Mouse (Mus musculus) c-Kit-positive CD71-negative TER-119-negative erythroid progenitor cells, embryonic 14.5 days (primary cell): Measurements from ENCODE around the gene Saa1.
"Not testable (repeated sequence)": the region's sequence is repeated elsewhere in the genome, so short reads cannot be mapped to it uniquely, and the experiment has no call there.

Experiments
- DNase-seq: peaks from one replicate; pipeline ENCODE4 v3.0.0-alpha.2; 2013; ENCODE audit warnings: low read depth

Saa1 gene

GRCm38 (mm10) chr7:46742880-46743279 lies at the start of gene Saa1:
TSS of gene Saa1 (minus strand) at chr7:46742980.
- DNase-seq, result not testable (repeated sequence)

DNA sequence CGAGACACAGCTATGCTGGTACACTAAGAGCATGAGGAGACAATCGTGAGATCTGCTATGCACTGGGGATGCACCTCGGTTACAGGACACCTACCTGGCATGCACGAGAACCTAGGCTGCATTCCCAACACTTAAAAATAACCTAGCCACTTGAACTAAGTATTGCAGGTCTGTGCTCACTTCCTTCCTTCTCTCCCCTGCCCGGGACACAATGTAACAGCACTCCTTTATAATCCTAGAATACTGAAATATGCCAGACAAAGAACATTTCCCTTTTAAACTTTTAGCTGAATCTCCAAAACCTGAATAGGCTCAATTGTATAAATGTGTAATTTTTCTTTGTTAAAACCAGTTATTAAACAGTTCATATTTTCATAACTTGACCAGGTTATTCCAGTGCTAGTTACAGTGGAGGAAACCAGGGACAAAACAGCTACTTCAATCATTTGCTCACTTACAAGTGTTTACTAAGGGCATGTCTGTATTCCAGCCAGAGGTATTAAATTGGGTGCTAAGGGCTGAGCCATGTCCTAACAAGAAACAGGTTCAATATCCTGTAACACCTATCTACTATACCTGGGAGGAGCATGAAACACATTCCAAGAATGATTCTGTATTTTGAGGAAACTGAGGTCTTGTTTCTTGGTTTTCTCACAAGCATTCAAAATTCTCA lies 46.5 kb upstream of the Saa1 start:
- no peak for DNase-seq

DNA sequence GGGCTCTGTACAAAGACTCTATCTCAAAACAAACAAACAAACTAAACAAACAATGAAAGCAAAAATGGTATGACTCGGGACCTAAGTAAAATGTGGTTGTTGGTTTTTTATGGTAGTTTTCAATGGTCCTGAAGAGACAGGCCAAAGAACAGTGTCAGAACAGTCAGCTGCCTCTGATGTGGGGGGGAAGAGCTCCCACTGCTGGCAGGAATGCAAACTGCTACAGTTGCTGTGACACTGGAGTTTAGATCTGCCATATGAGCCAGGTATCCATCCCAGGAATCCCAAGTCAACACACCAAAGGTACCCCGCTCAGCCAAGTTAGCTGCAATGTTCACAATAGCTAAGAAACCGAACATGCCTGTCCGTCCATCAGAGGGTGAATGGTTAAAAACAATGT lies 27.9 kb upstream of the Saa1 start:
- peak; percentile 39 for DNase-seq

DNA sequence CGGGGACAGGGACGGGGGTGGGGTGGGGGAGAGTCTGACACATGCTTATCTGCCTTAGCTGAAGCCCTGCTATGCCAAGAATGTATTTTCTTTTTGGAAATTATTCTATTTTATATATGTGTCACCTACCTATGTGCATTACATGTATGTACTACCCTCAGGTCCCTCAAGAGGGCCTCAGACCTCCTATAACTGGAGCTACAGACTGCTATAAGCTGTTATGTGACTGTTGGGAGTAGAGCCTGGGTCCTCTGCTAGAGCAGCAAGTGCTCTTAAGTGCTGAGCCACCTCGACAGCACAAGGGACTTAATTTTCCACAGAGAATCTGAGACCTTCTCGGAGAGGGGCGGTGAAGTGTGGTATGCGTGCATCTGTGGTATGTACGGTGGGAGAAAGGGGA lies 25.7 kb upstream of the Saa1 start:
- no peak for DNase-seq

GRCm38 (mm10) chr7:46767371-46767770 lies 24.6 kb upstream of the Saa1 start:
- no peak for DNase-seq

DNA sequence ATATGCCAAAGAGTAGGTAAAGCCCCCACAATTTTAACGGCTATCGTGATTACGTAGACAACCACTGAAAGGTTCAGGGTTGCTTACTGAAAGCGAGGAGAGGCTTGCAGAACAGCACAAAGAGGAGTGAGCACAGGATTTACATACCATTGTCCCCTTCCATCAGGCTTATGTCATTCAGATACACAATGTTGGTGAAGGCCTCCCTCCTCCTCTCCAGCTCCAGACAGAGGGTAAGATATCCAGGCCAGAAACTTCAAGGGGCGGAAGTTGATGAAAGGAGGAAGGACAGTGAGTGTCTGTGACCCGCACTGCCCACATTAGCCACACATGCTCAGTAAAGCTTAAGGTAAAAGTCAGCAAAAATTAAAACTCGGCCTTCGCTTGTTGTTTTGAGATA lies 21.9 kb upstream of the Saa1 start:
- DNase-seq, result no peak

DNA sequence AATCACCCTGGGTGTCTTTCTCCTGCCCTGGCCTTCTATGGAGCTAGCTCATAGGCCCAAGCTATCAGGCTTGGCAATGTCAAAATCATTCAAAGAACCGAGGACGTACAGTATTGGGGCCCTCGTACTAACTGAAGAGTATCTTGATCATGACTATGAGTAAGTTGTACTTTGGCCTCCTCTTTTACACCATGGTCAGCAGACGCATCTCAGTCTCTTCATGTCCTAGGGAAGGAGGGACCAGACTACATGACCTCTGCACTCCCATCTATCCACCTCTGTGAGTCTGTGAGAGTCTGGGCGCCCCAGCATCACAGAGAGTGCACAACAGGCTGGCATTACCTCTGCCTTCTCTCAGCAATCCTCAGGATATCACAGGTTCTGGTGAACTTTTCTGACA lies 19.8 kb upstream of the Saa1 start:
- no peak for DNase-seq

- no peak for DNase-seq
Observed at GRCm38 (mm10) chr7:46761049-46761795, 18.4 kb upstream of the Saa1 start.

DNA sequence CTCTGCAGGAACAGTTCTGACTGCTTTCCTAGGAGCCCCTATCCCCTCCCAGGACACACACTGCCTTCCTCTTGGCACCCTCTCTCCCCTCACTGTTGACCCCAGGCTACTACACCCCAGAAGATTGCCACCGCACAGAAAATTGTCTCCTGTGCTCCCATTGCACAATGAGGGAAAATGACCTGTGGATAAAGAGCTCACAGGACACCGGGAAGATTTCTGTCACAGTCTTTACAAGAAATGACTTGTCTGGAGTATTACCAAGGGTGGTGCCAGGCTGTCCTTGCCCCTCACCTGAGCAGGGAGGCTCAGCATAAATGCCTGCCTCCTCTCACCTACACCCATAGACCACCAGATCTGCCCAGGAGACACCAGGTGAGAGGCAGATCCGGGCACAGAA lies 8.7 kb upstream of the Saa1 start, which contains the start of gene Saa2:
Saa2 (plus strand) TSS at position 301 of the 400 bp plus-strand sequence.
- no peak for DNase-seq

GRCm38 (mm10) chr7:46748459-46748858 lies 5.7 kb upstream of the Saa1 start:
- DNase-seq, result no peak

GRCm38 (mm10) chr7:46746381-46746780 lies 3.6 kb upstream of the Saa1 start:
- no peak for DNase-seq

- DNase-seq, result no peak
Observed at GRCm38 (mm10) chr7:46745816-46746215, 3.0 kb upstream of the Saa1 start.

GRCm38 (mm10) chr7:46740041-46740440 lies 2.7 kb downstream of the Saa1 start:
- not testable (repeated sequence) for DNase-seq

- DNase-seq, result no peak
Observed at GRCm38 (mm10) chr7:46738561-46739460, 4.0 kb downstream of the Saa1 start.

GRCm38 (mm10) chr7:46734983-46735382 lies 7.8 kb downstream of the Saa1 start:
- no peak for DNase-seq

DNA sequence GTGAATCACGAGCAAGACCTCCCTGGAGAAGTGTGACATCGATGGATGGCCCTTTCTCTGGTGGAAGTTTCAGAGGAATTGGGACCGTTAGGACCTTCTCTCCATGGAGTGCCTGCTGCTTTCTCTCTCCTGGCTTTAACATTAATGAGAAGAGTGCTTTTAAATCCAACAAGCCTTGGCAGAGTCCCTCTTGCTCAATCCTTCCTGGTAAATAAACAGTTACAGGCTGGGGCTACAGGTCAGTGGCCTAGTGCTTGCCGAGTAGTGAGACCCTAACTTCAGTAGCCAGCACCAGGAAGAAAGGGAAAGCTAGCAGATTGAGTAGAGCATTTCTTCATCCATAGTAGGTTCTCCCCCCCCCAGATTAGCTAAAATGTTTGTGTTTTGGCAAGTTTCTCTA lies 10.3 kb downstream of the Saa1 start, which contains the start of gene Saa4:
Saa4 (minus strand) TSS at position 146 of the 400 bp plus-strand sequence.
- DNase-seq, result no peak

GRCm38 (mm10) chr7:46727584-46727983 lies 15.2 kb downstream of the Saa1 start:
- no peak for DNase-seq

DNA sequence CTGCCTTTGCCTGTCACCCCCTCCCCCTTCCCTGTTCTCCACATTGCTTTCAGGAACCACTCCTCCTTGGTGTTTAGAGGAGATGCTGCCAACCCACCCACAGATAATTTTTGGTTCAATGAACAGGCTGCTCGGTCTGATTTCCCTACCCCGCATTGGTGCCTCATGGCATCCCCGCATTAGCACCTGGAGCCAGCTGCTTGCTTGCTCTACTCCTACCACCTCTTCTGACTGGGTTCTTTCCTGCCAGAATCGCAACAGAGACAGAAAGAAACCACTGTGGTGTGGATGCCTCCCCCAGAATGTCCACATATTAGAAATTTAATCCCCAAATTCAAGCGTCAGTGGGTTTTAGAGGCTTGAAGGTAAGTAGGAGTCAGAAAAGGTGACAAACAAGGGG lies 18.4 kb downstream of the Saa1 start:
- DNase-seq, result no peak

DNA sequence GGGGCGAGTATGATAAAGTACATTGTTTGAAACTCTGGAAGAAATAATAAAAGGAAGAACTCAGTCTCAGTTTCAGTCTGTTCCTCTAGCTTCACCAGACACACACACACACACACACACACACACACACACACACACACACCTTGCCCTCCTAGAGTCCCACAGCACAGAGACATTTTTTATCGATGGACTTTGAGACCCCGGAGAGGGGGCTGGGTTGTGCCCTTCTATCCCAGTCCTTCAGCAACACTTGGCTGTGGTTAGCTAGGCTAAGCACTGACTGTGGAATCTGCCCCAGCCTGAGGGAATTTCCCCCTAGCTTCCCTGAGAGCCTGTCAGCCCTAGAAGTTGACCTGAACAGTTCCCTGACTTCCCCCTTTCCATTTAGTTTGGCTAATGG lies 18.9 kb downstream of the Saa1 start:
- no peak for DNase-seq

- no peak for DNase-seq
Observed at GRCm38 (mm10) chr7:46723354-46723753, 19.4 kb downstream of the Saa1 start.

- no peak for DNase-seq
Observed at GRCm38 (mm10) chr7:46720460-46720859, 22.3 kb downstream of the Saa1 start.

DNA sequence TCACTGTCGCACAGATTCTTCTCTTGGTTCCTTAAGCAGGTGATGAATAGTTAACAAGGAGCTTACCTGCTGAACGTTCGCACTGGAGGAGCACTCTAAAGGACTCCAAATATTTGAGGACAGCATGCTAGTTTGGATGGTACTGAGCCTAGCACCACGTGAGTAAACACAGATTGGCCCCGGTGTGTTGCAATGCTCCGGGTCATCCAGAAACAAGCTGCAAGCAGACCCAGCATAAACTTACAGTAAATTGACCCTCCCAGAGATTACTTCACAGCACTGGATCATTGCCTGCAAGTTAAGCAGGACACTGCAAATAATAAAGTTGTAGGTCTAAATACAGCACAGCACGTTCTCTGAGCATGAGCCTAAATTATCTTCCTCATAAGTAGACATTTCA lies 23.3 kb downstream of the Saa1 start:
- DNase-seq, result no peak
